Mouse (Mus musculus): ENCODE results near the gene Cinp.
"Not testable (repeated sequence)": the region's sequence is repeated elsewhere in the genome, so short reads cannot be mapped to it uniquely, and the experiment has no call there.

Gene Cinp

GRCm38 (mm10) chr12:110858681-110859080 lies 30.3 kb downstream of the Cinp start:
- not testable (repeated sequence) for DNase-seq

GRCm38 (mm10) chr12:110857196-110857595 lies 31.7 kb downstream of the Cinp start:
- DNase-seq: no peak

GRCm38 (mm10) chr12:110854786-110855737 lies 33.9 kb downstream of the Cinp start:
- DNase-seq: no peak

GRCm38 (mm10) chr12:110851923-110852322 lies 37.0 kb downstream of the Cinp start:
- DNase-seq: no peak

- DNase-seq: no peak
Measured at GRCm38 (mm10) chr12:110851414-110851813, 37.5 kb downstream of the Cinp start.

- no peak for DNase-seq
Measured at GRCm38 (mm10) chr12:110850929-110851256, 38.1 kb downstream of the Cinp start.

- DNase-seq: peak; percentile 89
Measured at GRCm38 (mm10) chr12:110850010-110850928, 38.7 kb downstream of the Cinp start, which contains the start of gene Zfp839. Gene Zfp839 (plus strand): TSS chr12:110850253.

GRCm38 (mm10) chr12:110846191-110846765 lies 42.7 kb downstream of the Cinp start:
- DNase-seq: no peak

GRCm38 (mm10) chr12:110845131-110845880 lies 43.6 kb downstream of the Cinp start:
- peak; percentile 91 for DNase-seq

GRCm38 (mm10) chr12:110844227-110845130 lies 44.5 kb downstream of the Cinp start:
- DNase-seq: peak; percentile 50

- DNase-seq: peak; percentile 87
Measured at GRCm38 (mm10) chr12:110843194-110844048, 45.5 kb downstream of the Cinp start.

- no peak for DNase-seq
Measured at GRCm38 (mm10) chr12:110841731-110842493, 47.0 kb downstream of the Cinp start.

- peak; percentile 96 for DNase-seq
Measured at GRCm38 (mm10) chr12:110840348-110841198, 48.4 kb downstream of the Cinp start, which contains the start of gene Mok. Gene Mok (minus strand): TSS chr12:110840939.

- no peak for DNase-seq
Measured at GRCm38 (mm10) chr12:110837850-110838249, 51.1 kb downstream of the Cinp start.

- peak; percentile 33 for DNase-seq
Measured at GRCm38 (mm10) chr12:110837192-110837841, 51.6 kb downstream of the Cinp start.

- DNase-seq: peak; percentile 11
Measured at GRCm38 (mm10) chr12:110836729-110837128, 52.2 kb downstream of the Cinp start.

- no peak for DNase-seq
Measured at GRCm38 (mm10) chr12:110835182-110835581, 53.8 kb downstream of the Cinp start.

All from embryo, embryonic 11 days (tissue).